Mouse (Mus musculus) c-Kit-negative CD71-positive TER-119-positive erythroid progenitor cells, embryonic 14.5 days (primary cell): ENCODE data around the gene Gm648.
A peak's percentile ranks its signal among the peaks of the same experiment; 100 is the strongest.
"Not testable (repeated sequence)": the region's sequence is repeated elsewhere in the genome, so short reads cannot be mapped to it uniquely, and the experiment has no call there.

Source experiments
- DNase-seq: peaks from one replicate; pipeline ENCODE4 v3.0.0-alpha.2; 2013; ENCODE audit warnings: low read depth, low spot score

The Gm648 gene

DNA sequence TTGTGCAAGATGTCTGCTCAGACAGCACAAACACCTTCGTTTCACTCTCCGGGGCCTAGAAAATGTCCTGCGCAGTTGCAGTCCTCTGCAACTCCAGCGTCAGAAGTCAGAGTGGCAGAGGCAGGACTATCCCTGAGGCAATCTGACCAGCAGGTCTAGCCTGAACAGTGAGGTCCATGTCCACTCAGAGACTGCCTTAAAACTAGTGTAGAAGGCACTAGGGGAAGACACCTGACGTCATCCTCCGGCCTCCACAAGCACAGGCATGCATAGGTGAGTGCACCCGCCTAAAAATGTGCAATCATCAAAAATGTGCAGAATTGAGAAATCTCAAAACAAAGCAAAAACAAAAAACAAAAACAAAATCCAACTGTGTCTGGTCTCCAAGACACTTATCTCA, at the start of gene Gm648:
Gm648 (minus strand) TSS at position 101 of the 400 bp plus-strand sequence.
- no peak for DNase-seq

DNA sequence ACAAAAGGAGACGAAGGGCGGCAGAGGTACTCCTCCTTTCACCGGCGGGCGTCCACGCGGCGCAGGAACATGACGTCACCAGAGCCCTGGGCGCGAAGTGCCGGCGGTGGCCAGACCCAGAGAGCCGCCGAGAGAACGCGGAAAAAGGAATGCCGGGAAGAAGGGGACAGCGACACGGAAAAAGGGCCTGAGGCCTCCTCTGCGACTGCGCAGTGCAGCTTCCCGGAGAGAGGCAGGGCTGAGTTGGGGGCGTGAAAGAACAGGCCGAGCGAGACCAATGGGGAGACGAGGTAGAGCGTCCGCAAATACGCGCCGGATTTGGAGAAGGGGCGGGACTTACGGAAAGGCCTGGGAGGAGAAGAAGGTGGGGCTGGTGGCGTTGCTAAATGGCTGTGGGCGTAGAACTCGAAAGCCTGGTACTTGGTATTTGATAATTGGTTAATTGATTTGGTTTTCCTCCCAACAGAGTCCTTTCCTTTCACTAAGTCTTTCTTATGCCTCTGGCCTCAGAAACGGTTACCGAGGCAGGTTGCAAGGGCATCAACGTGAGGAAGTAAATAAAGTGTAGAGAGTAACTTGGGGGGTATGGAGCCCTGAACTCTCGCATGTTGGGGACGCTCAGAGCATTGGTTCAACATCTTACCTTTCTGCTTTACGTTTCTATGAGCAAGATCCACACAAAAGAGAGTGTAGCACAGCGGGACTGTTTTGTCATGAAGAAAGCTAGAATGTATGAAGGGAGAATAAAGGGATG, 48.7 kb upstream of the Gm648 start, which contains the start of gene Mmgt1:
Mmgt1 (minus strand) TSS at position 183 of the 754 bp plus-strand sequence.
- peak; percentile 76 for DNase-seq

DNA sequence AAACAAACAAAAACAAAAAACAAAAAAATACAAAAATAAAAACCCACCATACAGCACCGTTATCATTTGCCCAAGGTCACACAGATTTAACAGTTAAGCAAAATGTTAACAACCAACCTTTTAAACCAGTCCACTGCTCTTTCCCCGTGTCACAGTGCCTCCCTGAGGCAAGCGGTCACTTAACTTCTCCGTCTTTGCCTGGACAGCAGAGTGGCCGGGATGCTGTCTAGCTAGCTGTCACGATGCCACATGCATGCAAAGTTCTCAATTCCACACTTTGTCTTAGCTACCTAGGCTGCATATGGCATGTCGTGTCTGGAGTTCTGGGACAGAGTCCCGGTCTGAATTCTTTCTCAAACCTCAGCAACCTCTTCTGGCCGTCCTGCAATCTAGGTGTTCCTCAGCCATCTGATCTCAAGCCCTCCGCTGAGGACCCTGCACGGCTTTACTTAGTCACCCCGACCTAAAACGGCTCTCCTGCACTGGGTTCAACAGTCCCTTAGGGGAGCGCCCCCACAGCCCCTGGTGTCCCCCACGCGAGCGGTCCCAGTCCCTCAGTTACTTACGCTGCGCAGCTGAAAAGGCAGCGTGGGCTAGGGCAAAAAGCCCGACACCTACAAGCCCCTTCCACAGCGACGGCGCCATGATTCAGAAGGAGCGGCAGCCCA, 47.9 kb upstream of the Gm648 start:
- no peak for DNase-seq

DNA sequence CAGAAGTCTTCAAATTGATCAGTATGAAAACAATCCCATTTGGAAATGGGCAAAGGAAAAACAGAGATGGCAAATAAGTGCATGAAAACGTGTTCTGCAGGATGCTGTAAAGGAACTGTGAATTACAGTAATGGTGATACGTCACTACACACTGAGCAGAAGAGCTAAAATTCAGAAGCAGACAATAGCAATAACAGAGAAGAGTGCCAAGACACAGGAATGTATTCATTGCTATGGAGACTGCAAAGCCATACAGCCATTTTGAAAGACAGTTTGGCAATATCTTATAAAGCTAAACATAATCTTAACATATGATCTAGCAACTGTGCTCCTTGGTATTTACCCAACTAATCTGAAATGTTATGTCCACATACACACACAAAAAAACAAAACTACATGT, 28.8 kb upstream of the Gm648 start:
- DNase-seq = no peak

DNA sequence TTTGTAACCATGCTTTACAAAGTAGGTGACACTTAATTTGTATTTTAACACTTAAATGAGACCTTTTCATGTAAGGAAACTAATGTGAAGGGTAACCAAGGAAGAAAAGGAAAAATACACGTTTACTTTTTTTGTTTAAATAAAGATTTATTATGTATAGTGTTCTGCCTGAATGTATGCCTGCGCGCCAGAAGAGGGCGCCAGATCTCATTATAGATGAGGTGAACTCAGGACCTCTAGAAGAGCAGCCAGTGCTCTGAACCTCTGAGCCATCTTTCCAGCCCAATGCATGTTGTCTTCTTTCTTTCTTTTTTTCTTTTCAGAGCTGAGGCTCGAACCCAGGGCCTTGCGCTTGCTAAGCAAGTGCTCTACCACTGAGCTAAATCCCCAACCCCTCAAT, 23.1 kb upstream of the Gm648 start:
- no peak for DNase-seq

DNA sequence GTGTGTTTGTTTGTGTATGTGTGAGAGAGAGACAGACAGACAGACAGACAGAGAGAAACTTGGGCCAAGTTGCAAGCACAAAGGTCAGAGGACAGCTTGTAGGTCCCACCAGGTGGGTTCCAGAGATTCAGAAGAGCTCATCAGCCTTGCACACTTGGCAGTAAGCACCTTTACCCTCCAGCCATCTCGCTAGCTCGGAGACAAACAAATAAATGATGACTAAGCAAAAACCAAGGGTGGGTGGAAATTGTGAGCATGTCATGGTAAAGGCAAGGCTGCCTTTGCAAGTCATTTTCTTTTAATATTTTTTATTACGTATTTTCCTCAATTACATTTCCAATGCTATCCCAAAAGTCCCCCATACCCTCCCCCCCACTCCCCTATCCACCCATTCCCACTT, 4.2 kb upstream of the Gm648 start:
- DNase-seq = no peak

DNA sequence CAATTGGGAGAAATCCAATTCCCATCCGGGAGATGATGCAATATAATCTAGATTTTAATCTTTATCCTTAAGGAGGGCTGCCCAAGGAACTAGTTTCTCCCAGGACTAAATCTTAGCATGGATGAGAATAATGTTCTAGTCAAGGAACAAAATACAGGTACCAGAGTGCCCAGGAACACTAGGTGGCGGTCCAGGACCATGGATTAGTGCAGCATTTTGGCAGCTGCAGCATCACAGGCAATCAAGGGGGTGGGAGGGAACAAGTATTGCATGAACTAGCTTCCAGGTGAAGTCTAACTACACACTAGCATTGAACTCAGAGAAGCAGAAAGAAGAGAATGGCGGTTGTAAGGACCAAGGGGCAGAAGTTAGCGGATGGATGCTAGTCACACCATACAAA, 12.2 kb downstream of the Gm648 start:
- no peak for DNase-seq

DNA sequence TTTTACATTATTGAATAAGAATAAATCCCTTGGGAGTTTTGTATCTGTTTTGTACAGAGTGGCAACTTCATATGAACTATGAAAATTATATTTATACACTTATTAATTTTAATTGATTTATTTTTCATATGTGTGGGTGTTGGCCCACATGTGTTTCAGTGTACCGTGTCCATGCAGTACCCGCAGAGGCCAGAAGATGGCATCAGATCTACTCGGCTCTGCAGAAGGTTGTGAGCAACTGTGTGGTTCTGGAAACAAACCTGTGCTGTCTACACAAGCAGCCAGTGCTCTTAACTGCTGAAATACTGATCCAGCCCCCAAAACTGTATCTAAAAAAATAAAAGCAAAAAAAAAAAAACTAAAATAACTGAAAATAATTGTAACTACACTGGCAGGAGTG, 18.1 kb downstream of the Gm648 start:
- DNase-seq = peak; percentile 8

DNA sequence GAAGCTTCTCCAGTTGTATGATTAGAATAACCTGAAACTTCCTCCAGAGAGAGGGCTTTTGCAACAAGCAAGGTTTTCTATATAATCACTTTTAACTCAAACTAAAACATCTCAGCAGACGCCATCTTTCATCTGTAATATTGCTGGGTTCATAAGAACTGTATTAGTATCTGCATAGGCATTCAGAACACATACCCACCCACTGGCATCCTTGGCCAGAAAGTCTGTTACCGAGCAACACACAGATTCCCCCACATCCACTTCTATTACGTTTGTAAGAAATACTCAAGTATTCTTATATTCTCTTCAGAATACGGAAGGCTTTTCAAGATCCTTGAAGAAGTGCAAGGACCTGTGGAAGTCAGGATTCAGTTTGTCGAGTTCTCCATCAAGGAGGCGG, 25.0 kb downstream of the Gm648 start, which contains the start of gene Gm10477:
Gm10477 (plus strand) TSS at position 301 of the 400 bp plus-strand sequence.
- not testable (repeated sequence) for DNase-seq

DNA sequence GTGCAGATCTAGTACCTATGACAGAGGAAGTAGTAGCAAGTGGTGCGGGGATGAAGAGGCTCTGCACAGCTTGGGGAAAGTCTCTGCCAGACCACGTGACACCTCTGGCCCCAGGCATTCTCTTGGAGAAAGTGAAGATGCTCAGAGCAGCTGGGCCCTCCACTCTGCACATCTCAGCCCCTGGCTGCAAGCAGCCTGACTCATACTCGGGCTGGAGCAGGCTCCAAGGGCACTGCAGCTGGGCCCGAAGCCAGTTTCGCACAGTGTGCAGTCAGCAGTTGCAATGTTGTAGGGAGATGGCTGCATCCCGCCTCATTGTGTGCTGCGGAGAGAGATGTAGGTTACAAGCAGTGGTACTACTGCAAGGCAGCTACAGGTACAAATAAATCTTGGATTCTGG, 52.2 kb downstream of the Gm648 start:
- no peak for DNase-seq
